Mouse (Mus musculus): ENCODE results near the gene Adamts2. TPM values are rescaled to one million over a fixed set of nuclear protein-coding genes. Genes with fewer than 3 reads are reported as not detected.

Gene Adamts2
- polyA plus RNA-seq, 1 experiment, result 10.6 TPM

GRCm38 (mm10) chr11:50797674-50798073 lies 195.8 kb downstream of the Adamts2 start:
- no peaks in the 10 kb centered on the region for H3K4me1 ChIP-seq (ENCODE audit: control insufficient read depth, insufficient read depth, low read length)
- no peak overlapping the region for H3K4me3 ChIP-seq (ENCODE audit: insufficient read depth, low read length)
- TF ChIP-seq CTCF (IDR thresholded peaks at IDR 0.05; ENCODE audit: extremely low read depth, insufficient read depth, low read length) (no peak), POLR2A (IDR thresholded peaks at IDR 0.05; ENCODE audit: extremely low read depth, insufficient read depth, low read length) (no peak)
- H3K27ac ChIP-seq (ENCODE audit: insufficient read depth, low read length), result no peak overlapping the region

DNA sequence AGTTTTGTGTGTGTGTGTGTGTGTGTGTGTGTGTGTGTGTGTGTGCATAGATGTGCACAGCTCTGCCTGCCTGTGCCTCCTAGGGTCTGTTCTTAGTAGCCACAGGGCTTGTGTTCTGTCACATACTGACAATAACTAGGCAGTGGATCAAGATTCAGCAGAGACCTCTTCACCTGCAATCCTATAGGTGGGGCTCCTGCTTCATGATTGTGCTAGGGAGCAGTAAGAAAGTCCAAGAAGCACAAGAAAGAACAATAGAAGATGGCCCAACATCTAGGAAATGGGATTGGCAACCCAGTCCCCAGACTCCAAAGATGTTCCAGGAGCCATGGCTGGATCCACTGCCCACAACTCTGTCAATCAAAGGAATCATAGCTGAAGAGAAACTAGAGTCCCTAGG lies 197.0 kb downstream of the Adamts2 start:
- H3K4me1 ChIP-seq (ENCODE audit: control insufficient read depth, insufficient read depth, low read length), result no peaks in the 10 kb centered on the region
- no peak overlapping the region for H3K27ac ChIP-seq (ENCODE audit: insufficient read depth, low read length)
- H3K4me3 ChIP-seq (ENCODE audit: insufficient read depth, low read length), result no peak overlapping the region
- no peak for TF ChIP-seq CTCF (IDR thresholded peaks at IDR 0.05; ENCODE audit: extremely low read depth, insufficient read depth, low read length)
- TF ChIP-seq POLR2A (IDR thresholded peaks at IDR 0.05; ENCODE audit: extremely low read depth, insufficient read depth, low read length), result no peak

GRCm38 (mm10) chr11:50814233-50814632 lies 212.3 kb downstream of the Adamts2 start:
- Histone ChIP-seq H3K4me1 (ENCODE audit: control insufficient read depth, insufficient read depth, low read length) (no peaks in the 10 kb centered on the region), H3K4me3 (ENCODE audit: insufficient read depth, low read length) (no peak overlapping the region), H3K27ac (ENCODE audit: insufficient read depth, low read length) (no peak overlapping the region)
- TF ChIP-seq POLR2A (IDR thresholded peaks at IDR 0.05; ENCODE audit: extremely low read depth, insufficient read depth, low read length) (no peak), CTCF (IDR thresholded peaks at IDR 0.05; ENCODE audit: extremely low read depth, insufficient read depth, low read length) (no peak)

GRCm38 (mm10) chr11:50826214-50826613 lies 224.3 kb downstream of the Adamts2 start:
- H3K4me3 ChIP-seq (ENCODE audit: insufficient read depth, low read length), result peak overlapping the region; percentile 38; the same call in 1 of the 2 replicates
- H3K27ac ChIP-seq (ENCODE audit: insufficient read depth, low read length), result no peak overlapping the region
- peaks cover 2% of the 10 kb centered on the region; the same call in 1 of the 2 replicates for H3K4me1 ChIP-seq (ENCODE audit: control insufficient read depth, insufficient read depth, low read length)
- TF ChIP-seq CTCF (IDR thresholded peaks at IDR 0.05; ENCODE audit: extremely low read depth, insufficient read depth, low read length) (no peak), POLR2A (IDR thresholded peaks at IDR 0.05; ENCODE audit: extremely low read depth, insufficient read depth, low read length) (no peak)

- no peak within 1 kb of the TSS for H3K27ac ChIP-seq (ENCODE audit: insufficient read depth, low read length)
- TF ChIP-seq CTCF (IDR thresholded peaks at IDR 0.05; ENCODE audit: extremely low read depth, insufficient read depth, low read length), result no peak
- peak; percentile 94 for TF ChIP-seq POLR2A (IDR thresholded peaks at IDR 0.05; ENCODE audit: extremely low read depth, insufficient read depth, low read length)
- peaks cover 2% of the 10 kb centered on the region; the same call in 1 of the 2 replicates for H3K4me1 ChIP-seq (ENCODE audit: control insufficient read depth, insufficient read depth, low read length)
- peak within 1 kb of the TSS; percentile 38 for H3K4me3 ChIP-seq (ENCODE audit: insufficient read depth, low read length)
These were observed 225.4 kb downstream of the Adamts2 start, which contains the start of gene Zfp354c for GRCm38 (mm10) chr11:50827010-50827953. Gene Zfp354c (minus strand): TSS chr11:50827724.

- Histone ChIP-seq H3K4me1 (ENCODE audit: control insufficient read depth, insufficient read depth, low read length) (peaks cover 2% of the 10 kb centered on the region; the same call in 1 of the 2 replicates), H3K27ac (ENCODE audit: insufficient read depth, low read length) (no peak overlapping the region), H3K4me3 (ENCODE audit: insufficient read depth, low read length) (no peak overlapping the region)
- TF ChIP-seq CTCF (IDR thresholded peaks at IDR 0.05; ENCODE audit: extremely low read depth, insufficient read depth, low read length) (no peak), POLR2A (IDR thresholded peaks at IDR 0.05; ENCODE audit: extremely low read depth, insufficient read depth, low read length) (no peak)
These were observed 233.8 kb downstream of the Adamts2 start for GRCm38 (mm10) chr11:50835727-50836126.

DNA sequence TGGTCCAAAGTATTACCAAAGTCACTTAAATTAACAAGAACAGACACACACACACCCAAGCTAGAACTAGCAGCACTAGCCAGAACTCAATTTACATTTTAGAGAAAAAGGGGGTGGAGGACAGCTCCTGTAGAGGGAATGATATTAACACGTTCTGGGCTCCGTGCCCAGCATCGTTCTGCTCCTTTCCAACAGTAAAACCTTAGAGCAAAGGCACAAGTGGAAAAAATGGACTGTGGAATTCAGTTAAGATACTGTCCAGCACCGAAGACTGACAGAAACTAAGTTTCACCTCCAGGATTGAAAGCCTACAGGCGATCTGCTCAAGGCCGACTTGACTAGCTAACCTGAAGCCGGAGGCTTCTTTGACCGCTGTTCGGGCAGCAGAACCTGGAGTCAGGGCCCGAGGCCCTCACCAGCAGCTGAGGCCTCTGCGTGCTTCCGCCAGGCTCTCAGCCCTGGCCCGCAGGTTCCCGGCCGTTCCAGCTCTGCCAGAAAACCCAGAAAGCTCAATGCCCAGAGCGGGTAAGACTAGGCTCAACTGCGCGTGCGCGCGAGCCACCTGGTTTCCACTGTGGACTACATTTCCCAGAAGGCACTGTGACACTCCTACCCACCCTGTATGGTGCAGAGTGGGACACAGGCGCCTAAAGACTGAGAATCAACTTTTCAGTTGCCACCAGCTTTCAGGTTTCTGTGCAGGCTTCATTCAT lies 239.3 kb downstream of the Adamts2 start, which contains the start of gene Zfp879:
Zfp879 (minus strand) TSS at position 530 of the 713 bp plus-strand sequence.
- peak within 1 kb of the TSS; percentile 13; the same call in 1 of the 2 replicates for H3K27ac ChIP-seq (ENCODE audit: insufficient read depth, low read length)
- H3K4me1 ChIP-seq (ENCODE audit: control insufficient read depth, insufficient read depth, low read length), result peaks cover 2% of the 10 kb centered on the region; the same call in 1 of the 2 replicates
- TF ChIP-seq POLR2A (IDR thresholded peaks at IDR 0.05; ENCODE audit: extremely low read depth, insufficient read depth, low read length) (peak; percentile 82), CTCF (IDR thresholded peaks at IDR 0.05; ENCODE audit: extremely low read depth, insufficient read depth, low read length) (no peak)
- peak within 1 kb of the TSS; percentile 39 for H3K4me3 ChIP-seq (ENCODE audit: insufficient read depth, low read length)

- H3K4me3 ChIP-seq (ENCODE audit: insufficient read depth, low read length), result no peak overlapping the region
- H3K4me1 ChIP-seq (ENCODE audit: control insufficient read depth, insufficient read depth, low read length), result no peaks in the 10 kb centered on the region
- TF ChIP-seq CTCF (IDR thresholded peaks at IDR 0.05; ENCODE audit: extremely low read depth, insufficient read depth, low read length) (no peak), POLR2A (IDR thresholded peaks at IDR 0.05; ENCODE audit: extremely low read depth, insufficient read depth, low read length) (no peak)
- no peak overlapping the region for H3K27ac ChIP-seq (ENCODE audit: insufficient read depth, low read length)
These were observed 244.1 kb downstream of the Adamts2 start for GRCm38 (mm10) chr11:50845951-50846350.

DNA sequence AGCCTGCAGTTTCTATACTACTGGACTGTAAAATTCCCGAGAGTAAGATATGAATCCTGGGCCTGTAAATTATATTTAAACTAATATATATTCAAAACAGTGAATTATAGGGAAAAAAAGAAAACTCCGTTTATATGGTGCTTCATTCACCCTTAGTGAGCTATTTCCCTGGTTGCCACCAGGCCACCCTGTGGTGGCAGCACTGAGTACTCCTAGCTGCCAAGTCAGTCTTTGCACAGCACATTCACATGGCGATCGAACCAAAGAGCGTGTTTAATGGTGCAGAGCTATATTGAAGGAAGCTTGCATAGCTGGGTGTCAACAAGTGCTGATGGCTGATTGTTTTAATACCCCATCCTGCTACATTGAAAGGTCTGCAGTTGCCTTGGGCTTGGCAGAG lies 245.2 kb downstream of the Adamts2 start:
- no peak overlapping the region for H3K27ac ChIP-seq (ENCODE audit: insufficient read depth, low read length)
- no peaks in the 10 kb centered on the region for H3K4me1 ChIP-seq (ENCODE audit: control insufficient read depth, insufficient read depth, low read length)
- TF ChIP-seq CTCF (IDR thresholded peaks at IDR 0.05; ENCODE audit: extremely low read depth, insufficient read depth, low read length) (peak; percentile 54), POLR2A (IDR thresholded peaks at IDR 0.05; ENCODE audit: extremely low read depth, insufficient read depth, low read length) (no peak)
- H3K4me3 ChIP-seq (ENCODE audit: insufficient read depth, low read length), result no peak overlapping the region

Data from cortical plate, adult 2 months (tissue).